Mouse (Mus musculus): Measurements from ENCODE around the gene Gm20388.

DNA sequence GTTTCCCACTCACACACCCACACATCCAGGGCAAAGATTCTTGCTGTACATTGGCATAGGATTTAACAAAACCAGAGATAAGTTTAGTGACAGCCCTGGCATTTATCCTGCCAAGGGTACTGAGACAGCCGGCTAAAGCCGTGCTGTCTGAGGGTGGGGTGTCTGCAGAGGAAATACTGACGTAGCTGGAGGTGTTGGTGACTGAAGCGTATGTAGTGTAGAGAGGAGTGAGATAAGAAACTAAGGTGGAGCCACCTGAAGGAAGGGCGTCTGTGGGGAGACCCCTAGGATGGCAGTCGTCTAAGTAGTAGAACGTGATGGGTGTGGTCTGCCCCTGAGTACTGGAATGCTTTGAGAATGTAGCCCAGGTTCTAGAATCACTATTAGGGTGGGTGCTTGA is 1941.8 kb downstream of the Gm20388 start:
- TF ChIP-seq POLR2A (IDR thresholded peaks at IDR 0.05; ENCODE audit: insufficient read depth, low read length) = no peak
- TF ChIP-seq CTCF (IDR thresholded peaks at IDR 0.05; ENCODE audit: low read depth, low read length) = no peak
- no peak for TF ChIP-seq EP300 (IDR thresholded peaks at IDR 0.05; ENCODE audit: insufficient read depth, low read depth, low read length)

Data from ES-Bruce4 (cell line).